Mouse (Mus musculus) erythroblast, embryonic 14.5 days (primary cell): ENCODE results near the gene Cdk5rap1.

Experiments used
- GATA1 ChIP-seq: IDR thresholded peaks from 2 replicates; pipeline ENCODE4 v1.6.1; 2012; ENCODE audit warnings: low read length, inconsistent platforms, mixed read lengths
- TAL1 ChIP-seq: IDR thresholded peaks from 3 replicates; pipeline ENCODE4 v1.6.1; 2012; ENCODE audit warnings: low read length, inconsistent platforms, mixed read lengths

DNA sequence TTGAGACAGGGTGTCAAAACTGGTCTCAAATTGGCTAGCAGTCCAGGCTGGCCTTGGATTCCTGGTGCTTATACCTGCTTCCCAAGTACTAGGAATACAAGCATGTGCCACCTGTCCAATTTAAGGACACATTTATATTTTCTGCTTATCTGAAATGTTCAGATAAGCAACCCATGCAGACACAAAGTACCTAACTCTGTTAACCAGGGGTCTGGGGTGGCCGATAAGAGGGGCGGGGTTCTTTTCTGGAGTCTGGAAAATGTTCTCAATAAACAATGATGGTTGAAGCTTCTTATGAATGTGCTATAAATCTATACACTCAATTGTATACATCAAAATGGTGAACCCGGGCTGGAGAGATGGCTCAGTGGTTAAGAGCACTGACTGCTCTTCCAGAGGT is 46.0 kb downstream of the Cdk5rap1 start:
- TF ChIP-seq GATA1 (no peak), TAL1 (peak; percentile 44; the same call in 2 of the 3 replicates)
